Mouse (Mus musculus) c-Kit-negative CD71-positive TER-119-positive erythroid progenitor cells, embryonic 14.5 days (primary cell): Measurements from ENCODE around the gene Ippk.

Experiments used
- DNase-seq: peaks from one replicate; pipeline ENCODE4 v3.0.0-alpha.2; 2013; ENCODE audit warnings: low read depth, low spot score

The Ippk gene

GRCm38 (mm10) chr13:49480057-49480456 is 59.0 kb downstream of the Ippk start:
- no peak for DNase-seq

DNA sequence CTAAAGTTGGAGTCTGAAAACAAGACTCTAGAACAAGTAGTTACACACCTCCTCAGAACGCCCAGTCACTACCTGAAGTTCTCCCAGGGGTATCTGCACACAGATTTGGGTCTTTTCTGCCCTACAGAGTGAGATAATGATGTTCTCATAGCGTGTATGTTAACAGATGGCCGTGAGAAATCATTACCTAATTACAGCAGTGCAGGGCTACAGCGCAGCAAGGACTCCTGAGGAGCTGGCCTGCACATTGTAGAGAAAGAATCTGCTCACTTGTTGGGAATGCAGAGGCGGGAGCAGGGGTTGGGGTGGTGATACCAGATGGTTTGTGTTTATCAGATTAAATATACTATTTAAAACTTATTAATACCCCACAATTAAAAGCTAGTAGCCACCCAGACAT is 59.5 kb downstream of the Ippk start:
- DNase-seq = no peak

GRCm38 (mm10) chr13:49485388-49485787 is 64.3 kb downstream of the Ippk start:
- no peak for DNase-seq

DNA sequence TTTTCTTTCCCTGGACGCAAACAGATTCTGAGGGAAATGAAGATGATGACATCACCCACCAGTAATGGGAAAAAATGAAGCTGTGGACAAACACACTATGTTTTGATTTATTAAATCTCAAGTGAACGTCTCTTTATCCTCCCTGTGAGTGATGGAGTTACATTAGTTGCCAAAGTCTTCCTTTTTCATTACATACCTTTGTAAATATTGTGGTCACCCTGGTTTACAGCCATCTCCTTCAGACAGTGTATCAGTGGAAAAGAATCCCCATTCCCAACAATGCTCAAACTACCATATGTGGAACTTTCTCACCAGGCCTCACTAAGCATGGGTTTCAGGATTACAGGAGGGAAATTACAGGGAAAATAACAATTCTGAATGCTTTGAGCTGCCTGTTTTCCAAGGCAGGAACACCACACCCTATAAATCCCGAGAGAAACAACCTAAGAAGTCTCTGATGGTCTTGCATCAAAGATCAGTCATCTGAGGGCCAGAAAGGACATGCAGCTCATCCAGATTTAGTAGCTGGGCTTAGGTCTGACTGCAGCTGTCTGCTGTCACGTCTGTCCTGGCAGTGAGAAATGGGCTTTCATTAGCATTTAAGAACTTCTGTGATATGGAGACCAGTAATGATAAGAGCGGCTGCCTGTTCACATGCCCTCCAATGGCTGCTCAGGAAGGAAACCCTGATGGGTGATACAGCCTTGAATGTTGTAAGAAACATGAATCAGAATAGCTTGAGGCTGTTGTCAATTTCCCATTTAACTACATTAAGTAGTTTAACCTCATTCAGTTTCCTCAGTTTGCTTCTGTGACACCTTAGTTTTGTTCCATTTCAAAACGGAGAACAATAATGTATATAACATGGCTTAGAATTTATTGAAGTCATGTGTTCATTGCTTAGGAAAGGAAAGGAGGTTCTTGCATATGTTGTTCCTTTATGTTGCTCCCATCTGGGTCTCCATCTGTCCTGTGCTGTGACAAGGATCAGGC is 71.6 kb downstream of the Ippk start, which contains the start of gene Tes3-ps:
Gene Tes3-ps, plus strand, starts transcription at position 943 of the 993 bp plus-strand sequence.
- DNase-seq = no peak

DNA sequence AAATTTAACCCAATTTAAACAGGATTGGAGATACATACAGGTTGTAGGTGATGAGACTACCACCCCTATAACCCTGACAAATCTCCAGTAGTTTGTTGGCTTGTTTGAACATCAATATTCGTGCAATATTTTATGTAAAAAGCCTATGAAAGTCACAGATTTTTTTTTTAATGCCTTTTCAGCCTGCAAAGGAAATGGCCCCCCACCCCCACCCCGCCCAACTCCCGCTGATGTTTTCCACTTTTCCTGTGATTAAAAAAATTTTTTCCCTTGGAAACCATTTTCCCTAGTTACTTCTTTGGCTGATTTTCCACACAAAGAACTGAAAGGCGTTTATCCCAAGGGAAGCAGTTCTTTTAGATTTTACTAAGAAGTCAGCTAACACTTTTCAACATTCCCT is 83.5 kb downstream of the Ippk start, which contains the start of gene Ecm2:
Gene Ecm2, plus strand, starts transcription at position 301 of the 400 bp plus-strand sequence.
- DNase-seq = no peak

GRCm38 (mm10) chr13:49505776-49506175 is 84.7 kb downstream of the Ippk start:
- no peak for DNase-seq

DNA sequence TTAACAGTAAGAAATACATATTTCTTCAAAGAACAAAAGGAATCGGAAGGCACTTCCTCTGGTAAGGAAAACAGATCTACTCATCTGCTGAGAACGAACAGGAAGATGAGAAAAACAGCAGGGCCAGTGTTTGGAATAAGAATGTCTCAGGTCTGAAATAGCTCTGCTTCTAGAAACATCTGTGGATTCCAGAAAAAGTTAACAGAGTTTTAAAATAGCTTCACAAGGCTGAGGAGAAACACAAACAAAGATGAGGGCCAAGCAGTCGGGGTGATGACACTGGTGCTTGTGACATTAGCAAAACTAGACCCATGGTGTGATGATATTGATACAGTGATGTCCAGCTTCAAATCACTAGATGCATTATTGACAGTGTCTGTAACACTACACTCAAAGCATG is 86.1 kb downstream of the Ippk start:
- DNase-seq = no peak
